Mouse (Mus musculus) embryo, embryonic 9.5 days (tissue): ENCODE measurements around the gene Slc27a5.
A peak's percentile ranks its signal among the peaks of the same experiment; 100 is the strongest.

Experiments used
- DNase-seq: peaks from one replicate; pipeline ENCODE4 v3.0.0-alpha.2; 2017; ENCODE audit errors: extremely low spot score

Slc27a5 gene

GRCm38 (mm10) chr7:12985724-12986123, 12.3 kb downstream of the Slc27a5 start:
- DNase-seq: no peak

DNA sequence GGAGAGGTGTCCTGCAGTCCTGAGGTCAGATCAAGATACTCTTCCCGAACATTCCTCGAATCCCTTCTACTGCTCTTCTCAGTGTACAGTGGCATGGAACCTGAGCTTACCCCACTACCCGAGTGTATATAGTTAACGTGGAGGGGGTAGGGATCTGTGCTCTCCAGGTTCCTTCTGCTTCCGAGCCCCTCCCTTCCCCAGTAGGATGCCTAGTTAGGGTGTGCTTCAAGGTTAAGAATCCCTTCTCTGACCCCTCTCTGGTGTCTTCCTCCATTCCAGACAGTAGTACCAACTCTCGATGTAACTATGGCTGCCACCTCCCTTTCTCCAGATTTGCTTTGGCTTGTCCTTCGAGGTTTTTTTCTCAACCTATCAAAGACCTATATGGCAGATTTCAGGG, 17.7 kb downstream of the Slc27a5 start:
- DNase-seq: no peak

GRCm38 (mm10) chr7:12979776-12980175, 18.2 kb downstream of the Slc27a5 start:
- DNase-seq: no peak

DNA sequence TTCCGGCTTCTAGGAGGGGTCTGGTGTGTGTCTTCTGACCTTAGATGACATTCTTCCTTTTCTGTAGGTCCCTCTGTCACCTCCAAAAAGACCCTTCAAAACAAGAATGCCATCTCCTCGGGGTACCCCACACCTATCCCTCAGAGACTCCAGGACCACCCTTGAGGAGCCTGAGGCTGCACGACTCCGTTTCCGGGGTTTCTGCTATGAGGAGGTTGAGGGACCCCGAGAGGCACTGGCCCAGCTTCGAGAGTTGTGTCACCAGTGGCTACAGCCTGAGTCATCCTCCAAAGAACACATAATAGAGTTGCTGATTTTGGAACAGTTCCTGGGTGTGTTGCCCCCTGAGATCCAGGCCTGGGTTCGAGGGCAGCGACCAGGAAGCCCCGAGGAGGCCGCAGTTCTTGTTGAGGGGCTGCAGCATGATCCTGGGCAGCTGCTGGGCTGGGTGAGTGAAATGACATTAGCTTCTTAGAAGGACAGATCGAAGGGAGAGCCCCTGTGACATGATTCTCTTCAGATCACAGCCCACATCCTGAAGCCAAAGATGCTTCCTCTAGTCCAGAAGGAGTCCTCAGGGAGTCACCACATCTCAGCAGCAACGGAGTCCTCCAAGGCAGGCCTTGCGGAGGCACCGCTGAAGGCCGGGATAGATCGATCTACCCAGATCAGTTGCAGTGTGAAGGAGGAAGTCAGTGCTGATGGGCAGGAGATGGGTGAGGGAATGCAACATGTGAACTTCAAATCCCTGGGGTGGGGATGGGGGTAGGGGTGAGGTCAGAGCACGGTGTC, 18.9 kb downstream of the Slc27a5 start:
- DNase-seq: no peak

- peak; percentile 98 for DNase-seq
Observed at GRCm38 (mm10) chr7:12977682-12978389, 20.2 kb downstream of the Slc27a5 start, which contains the start of gene Zfp446. TSS of gene Zfp446 (plus strand) at chr7:12977848.

DNA sequence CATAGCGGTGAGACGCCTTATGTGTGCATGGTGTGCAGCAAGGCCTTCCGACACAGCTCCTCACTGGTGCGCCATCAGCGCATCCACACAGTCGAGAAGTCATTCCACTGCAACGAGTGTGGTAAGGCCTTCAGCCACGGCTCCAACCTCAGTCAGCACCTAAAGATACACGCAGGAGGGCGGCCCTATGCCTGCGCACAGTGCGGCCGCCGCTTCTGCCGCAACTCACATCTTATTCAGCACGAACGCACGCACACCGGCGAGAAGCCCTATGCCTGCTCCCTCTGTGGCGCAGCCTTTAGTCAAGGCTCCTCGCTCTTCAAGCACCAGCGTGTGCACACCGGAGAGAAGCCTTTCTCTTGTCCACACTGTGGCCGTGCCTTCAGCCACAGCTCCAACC, 27.1 kb downstream of the Slc27a5 start:
- DNase-seq: no peak

DNA sequence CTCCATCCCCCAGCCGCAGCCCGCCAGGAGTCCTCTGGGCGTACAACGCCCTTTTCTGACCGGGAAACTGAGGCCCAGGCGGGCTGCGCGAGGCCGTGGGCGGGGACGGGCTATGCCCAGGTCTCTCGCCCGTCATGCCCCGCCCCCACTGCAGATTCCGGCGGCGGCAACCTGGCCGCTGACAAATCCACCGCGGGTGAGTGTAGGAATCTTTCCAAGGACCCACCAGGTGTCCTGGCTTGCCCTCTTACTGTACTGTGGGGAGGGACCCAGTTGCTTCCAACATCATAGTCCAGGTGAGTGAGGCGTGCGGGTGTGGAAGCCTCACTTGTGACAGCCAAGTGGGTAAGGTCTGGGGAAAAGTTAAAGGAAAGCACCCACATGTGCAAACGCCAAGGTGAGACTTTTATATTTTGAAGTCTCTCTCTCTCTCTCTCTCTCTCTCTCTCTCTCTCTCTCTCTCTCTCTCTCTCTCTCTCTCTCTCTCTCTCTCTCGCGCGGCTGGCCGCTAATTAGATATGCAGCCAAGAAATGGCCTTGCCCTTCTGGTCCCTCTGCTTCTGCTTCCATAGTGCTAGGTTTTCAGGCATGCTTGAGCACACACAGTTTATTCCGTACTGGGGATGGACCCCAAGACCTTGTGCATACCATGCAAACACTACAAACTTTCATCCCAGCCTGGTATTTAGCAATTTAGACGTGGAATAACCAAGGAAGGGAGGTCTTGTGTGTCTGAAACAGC, 31.7 kb downstream of the Slc27a5 start:
- peak; percentile 63 for DNase-seq

DNA sequence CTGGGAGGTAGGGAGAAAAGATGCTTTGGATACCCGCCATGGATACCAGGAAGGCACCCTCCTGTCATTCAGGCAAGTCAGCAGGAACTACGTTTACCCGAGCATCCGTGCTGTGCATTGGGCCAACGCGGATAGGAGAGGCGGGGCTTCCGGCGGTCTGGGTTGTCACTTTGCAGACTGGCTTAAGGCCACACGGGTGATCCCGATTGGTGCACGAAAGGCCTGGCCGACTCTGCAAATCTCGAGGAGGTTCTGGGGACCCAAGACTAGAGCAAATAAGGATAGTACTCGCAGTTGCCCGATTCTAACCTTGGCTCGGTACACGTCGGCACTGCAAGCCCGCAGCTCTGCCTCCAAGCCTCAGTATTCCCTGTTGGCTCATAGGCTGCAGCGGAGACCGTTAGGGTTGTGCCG, 32.3 kb downstream of the Slc27a5 start, which contains the start of gene Zfp324:
Gene Zfp324, plus strand, starts transcription at position 161 of the 414 bp plus-strand sequence.
- peak; percentile 86 for DNase-seq

DNA sequence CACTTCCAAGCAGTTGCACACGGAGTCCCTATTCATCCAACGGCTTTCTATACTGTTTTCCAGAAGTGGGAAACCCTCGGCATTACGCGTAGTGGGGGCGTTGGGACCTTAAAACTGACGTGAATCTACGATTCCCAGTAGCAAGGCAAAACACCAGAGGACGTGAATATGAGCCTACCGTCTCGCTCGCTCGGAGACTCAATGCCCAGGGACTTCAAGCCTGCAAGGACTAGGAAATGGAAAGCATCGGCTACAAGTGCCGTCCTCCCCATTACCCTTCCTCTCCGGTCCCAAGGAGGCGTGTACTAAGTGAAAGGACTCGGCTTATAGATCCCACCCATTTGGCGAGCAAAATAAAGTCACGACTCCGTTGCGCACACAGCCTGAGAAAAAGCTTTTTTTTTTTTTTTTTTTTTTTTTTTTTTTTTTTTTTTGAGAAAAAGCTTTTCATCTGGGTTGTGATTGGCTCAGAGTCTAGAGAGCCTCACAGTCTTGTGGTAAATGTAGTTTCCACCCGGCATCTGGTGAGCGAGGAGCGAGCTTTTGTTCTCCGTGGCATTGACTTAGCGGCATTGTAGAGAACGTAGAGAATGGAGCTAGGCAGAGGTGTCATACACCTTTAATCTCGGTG, 36.4 kb downstream of the Slc27a5 start:
- DNase-seq: peak; percentile 62

- DNase-seq: no peak
Observed at GRCm38 (mm10) chr7:12959718-12960117, 38.3 kb downstream of the Slc27a5 start.

DNA sequence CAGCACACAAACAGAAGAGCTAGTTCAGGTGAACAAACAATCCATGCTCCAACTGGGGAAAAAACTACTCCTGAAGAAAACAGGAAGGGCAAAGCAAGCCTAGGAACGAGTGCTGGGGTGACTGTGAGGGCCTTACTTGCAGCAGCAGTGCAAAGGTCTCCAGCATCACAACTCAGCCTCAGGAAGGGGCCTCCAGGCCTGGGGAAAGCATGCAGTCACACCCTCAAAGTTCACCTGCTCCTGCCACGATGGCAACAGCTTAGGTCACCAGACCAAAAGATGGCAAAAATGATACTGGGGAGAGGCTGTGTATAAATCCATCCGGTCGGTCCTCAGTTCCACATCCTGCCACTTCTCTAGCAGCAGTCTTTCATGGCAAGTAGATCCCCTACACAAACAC, 39.0 kb downstream of the Slc27a5 start:
- no peak for DNase-seq

DNA sequence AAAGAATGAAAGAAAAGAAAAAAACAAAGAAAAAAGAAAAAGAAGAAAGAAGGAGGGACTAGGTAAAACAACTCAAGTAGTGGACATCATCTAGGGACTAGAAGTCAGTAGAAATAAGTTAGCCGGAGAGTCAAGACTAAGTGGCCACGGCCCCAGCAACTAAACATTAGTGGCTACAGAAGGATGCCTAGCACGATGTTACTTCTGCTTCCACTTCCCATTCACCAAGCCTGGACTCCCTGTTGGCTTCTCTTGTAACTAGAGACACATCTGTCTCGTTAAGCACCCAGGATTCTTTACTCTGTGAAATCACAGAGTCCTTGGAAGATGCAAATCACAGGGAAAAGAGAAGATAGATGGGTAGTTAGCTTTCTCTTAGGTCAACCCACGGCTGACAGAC, 40.5 kb downstream of the Slc27a5 start:
- DNase-seq: no peak

GRCm38 (mm10) chr7:12954896-12955295, 43.1 kb downstream of the Slc27a5 start:
- no peak for DNase-seq

DNA sequence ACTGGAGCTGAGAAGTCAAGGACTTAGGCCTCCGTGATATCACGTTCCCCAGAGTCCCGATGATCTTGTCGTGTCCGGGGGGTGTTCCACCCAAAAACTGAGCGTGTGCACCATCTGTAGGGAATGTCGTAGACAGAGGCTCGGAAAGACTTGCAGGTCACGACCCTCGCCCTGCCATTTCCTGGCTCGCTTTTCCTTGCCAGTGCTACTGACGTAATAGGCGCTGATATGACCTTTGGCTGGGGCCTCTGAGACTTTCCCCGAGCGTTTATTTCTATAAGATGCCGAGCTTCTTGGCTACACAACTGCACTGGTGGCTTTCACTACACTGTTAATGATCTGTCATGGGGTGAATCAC, 48.1 kb downstream of the Slc27a5 start:
- no peak for DNase-seq

DNA sequence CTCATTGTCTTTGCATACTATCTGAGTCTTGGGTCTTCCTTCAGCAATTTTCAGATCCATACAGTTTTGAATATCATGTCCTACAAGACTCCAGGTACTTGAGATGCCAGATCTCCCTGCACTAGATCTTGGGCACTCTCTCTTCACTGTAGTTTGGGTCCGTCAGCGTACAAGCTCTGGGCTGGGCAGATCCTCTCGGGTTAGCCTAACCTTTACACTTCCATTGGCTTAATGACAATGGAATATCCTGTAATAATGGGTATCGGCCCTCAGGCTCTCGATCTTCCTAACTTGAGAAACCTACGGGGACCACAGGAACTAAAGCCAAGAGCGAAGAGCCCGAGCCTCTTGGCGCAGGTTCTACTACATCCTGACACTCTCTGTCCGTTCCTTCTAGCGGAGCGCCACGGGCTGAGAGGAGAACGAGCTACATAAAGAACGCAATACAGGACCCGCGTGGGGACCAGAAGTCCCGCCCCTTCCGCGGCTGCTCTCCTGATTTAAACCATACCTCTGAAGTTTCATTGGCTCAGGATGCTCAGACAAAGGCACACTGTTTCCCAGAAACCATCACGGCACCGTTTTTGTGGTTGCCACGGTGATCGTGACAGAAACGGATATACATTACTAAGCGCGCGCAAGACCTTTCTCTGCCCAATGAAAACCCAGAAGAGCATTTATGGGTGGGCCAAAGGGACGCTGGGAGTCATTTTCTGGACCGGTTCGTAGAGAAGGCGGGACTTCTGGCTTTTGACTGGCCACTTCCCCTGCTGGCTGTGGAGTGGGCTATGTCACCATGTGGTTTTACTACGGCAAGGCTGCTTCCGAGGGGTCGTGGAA, 48.7 kb downstream of the Slc27a5 start:
- peak; percentile 92 for DNase-seq

GRCm38 (mm10) chr7:12943488-12943887, 54.5 kb downstream of the Slc27a5 start:
- no peak for DNase-seq

- DNase-seq: no peak
Observed at GRCm38 (mm10) chr7:12940599-12940998, 57.4 kb downstream of the Slc27a5 start.
